Mouse (Mus musculus) spleen, adult 2 months (tissue): ENCODE measurements around the gene Cadm1. TPM values are rescaled to one million over a fixed set of nuclear protein-coding genes. Genes with fewer than 3 reads are reported as not detected.

Experiments used
- DNase-seq, 2 experiments: peaks; one replicate each; pipeline versions ENCODE4 v3.0.0 to v3.0.0-alpha.2; 2012 to 2021; ENCODE audit warnings: low spot score in 2 of 2, low read depth in 1 of 2
- H3K27ac ChIP-seq: fragments of 200-500 bp; 2 replicates; pipeline ENCODE4 v1.5.1; 2012; ENCODE audit warnings: low read length, inconsistent platforms; ENCODE audit not compliant: insufficient read depth
- H3K27me3 ChIP-seq: fragments of 200-500 bp; 2 replicates; pipeline ENCODE4 v1.6.1; 2012; ENCODE audit warnings: mild to moderate bottlenecking, moderate library complexity, low read length, inconsistent platforms; ENCODE audit not compliant: control insufficient read depth, insufficient read depth
- H3K36me3 ChIP-seq: fragments of 200-500 bp; 2 replicates; pipeline ENCODE4 v1.6.1; 2012; ENCODE audit warnings: mild to moderate bottlenecking, low read length, inconsistent platforms; ENCODE audit not compliant: control insufficient read depth, insufficient read depth
- H3K4me1 ChIP-seq: fragments of 200-500 bp; 2 replicates; pipeline ENCODE4 v1.6.1; 2011; ENCODE audit warnings: inconsistent platforms; ENCODE audit not compliant: control insufficient read depth, insufficient read depth, insufficient read length
- H3K4me3 ChIP-seq: fragments of 200-500 bp; 2 replicates; pipeline ENCODE4 v1.5.1; 2011; ENCODE audit warnings: mild to moderate bottlenecking, inconsistent platforms; ENCODE audit not compliant: insufficient read depth, insufficient read length; ENCODE audit errors: extremely low read depth
- CTCF ChIP-seq: fragments of 200-500 bp; IDR thresholded peaks from 2 replicates; pipeline ENCODE4 v1.5.1; 2011; ENCODE audit warnings: mild to moderate bottlenecking, inconsistent platforms; ENCODE audit not compliant: insufficient read depth, insufficient read length, insufficient replicate concordance; ENCODE audit errors: extremely low read depth
- POLR2A ChIP-seq: fragments of 200-500 bp; IDR thresholded peaks from 2 replicates; pipeline ENCODE4 v1.6.1; 2011; ENCODE audit warnings: low read depth, low read length, inconsistent platforms
- WGBS: fragments of 180-500 bp; shearing (Covaris S2); methylation state at CpG from one replicate; pipeline ENCODE4 v1.1.7; 2018; 5-methylcytosine and 5-hydroxymethylcytosine counted together
- polyA plus RNA-seq: library from polyadenylated mRNA; depleted of rRNA; stranded (reverse); fragments of >200 nt; gene quantifications from 2 replicates; pipeline ENCODE4 v1.2.3, GENCODE M21; 2012

Gene Cadm1
- polyA plus RNA-seq, 1 experiment, result 13.0 TPM

DNA sequence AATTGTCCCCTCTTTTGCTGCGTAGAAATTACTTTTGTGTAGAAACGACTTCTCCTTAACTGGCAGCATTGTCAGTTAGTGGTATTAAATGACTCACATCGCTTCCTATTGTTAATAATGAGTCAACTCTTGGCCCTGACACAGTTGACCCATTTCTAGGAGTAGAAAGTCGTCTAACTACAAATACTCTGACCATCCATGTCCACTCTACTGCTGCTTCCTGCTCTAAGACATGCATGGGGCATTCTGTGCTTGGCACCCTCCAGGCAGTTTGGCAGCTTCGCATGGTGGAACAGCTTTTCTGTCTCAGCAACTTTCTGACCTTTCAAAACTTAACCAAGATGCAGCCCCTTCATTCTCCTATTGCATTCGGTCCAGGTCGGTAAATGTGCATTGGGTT, 215.7 kb downstream of the Cadm1 start:
- TF ChIP-seq CTCF, result no peak
- H3K4me3 ChIP-seq, result no peak overlapping the region
- no peak for DNase-seq
- H3K27me3 ChIP-seq, result no peaks in the 10 kb centered on the region
- 84% methylated on average over 7 of the region's 7 CpGs for WGBS
- H3K36me3 ChIP-seq, result no peaks in the 10 kb centered on the region
- H3K4me1 ChIP-seq, result no peaks in the 10 kb centered on the region
- no peak overlapping the region for H3K27ac ChIP-seq

DNA sequence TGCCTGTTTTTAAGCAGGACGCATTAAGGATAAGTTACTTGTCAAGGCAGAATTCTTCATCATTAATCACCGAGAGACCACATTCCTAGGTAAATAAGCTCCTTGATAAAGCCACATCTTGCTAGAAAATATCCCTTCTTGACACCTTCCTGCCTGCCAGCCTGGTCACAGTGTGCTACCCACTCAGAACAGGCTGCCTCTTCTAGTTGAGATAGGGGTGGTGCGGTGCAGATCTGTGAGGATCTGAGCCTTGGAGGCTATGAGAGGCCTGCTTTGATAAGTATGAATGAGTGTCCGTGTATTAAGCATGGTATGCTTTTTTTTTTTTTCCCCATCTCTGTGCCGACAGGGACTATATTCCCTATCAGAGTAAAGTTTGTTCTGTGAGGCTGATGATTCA, 219.2 kb downstream of the Cadm1 start:
- no peak for DNase-seq
- Histone ChIP-seq H3K27ac (no peak overlapping the region), H3K4me3 (no peak overlapping the region), H3K36me3 (no peaks in the 10 kb centered on the region), H3K27me3 (no peaks in the 10 kb centered on the region), H3K4me1 (no peaks in the 10 kb centered on the region)
- no peak for TF ChIP-seq CTCF
- no peak for TF ChIP-seq POLR2A
- WGBS, result 88% methylated on average over 5 of the region's 5 CpGs

DNA sequence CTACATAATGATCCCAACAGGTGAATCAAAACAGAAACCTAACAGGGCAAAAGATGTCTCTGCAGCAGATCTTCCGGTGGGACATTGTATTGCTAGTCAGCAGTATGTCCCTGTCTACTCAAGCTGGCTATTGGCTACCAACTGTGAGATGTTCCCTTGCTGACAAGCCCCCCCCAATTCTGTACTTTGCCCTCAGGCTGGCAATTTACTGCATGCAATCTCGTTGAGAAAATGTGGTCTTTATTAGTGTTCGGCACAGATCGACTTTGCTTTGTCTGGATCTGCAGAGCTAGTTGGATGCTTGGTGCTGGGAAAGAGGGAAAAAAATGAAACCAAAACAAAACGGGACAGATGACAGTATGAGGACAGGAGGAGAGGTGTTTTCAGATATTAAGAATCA, 222.5 kb downstream of the Cadm1 start:
- Histone ChIP-seq H3K27me3 (no peaks in the 10 kb centered on the region), H3K4me1 (no peaks in the 10 kb centered on the region), H3K27ac (no peak overlapping the region), H3K36me3 (no peaks in the 10 kb centered on the region), H3K4me3 (no peak overlapping the region)
- DNase-seq, result no peak
- TF ChIP-seq POLR2A (no peak), CTCF (no peak)
- WGBS, result 86% methylated on average over 5 of the region's 5 CpGs

DNA sequence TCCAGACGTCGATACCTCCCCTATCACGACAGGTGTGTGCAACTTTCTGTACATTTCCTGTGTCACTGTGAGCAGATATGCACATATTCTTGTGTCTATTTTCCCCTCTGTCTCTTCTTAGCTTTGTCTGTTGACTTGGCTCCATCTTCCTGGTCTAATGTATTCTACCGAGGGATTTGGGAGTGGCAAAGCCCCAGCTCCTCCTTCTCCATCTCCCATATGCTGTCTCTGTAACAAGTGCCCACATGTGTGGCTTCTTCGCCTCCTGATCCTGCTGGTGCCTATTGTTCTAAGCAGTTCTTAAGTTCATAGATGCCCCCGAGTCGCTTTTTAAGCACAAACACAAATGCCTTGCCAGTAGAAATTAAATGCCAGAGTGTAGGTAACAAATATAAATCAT, 223.2 kb downstream of the Cadm1 start:
- no peak overlapping the region for H3K4me3 ChIP-seq
- DNase-seq, result no peak
- TF ChIP-seq CTCF (no peak), POLR2A (no peak)
- H3K27ac ChIP-seq, result no peak overlapping the region
- no peaks in the 10 kb centered on the region for H3K27me3 ChIP-seq
- WGBS, result 81% methylated on average over 7 of the region's 7 CpGs
- no peaks in the 10 kb centered on the region for H3K36me3 ChIP-seq
- H3K4me1 ChIP-seq, result no peaks in the 10 kb centered on the region

DNA sequence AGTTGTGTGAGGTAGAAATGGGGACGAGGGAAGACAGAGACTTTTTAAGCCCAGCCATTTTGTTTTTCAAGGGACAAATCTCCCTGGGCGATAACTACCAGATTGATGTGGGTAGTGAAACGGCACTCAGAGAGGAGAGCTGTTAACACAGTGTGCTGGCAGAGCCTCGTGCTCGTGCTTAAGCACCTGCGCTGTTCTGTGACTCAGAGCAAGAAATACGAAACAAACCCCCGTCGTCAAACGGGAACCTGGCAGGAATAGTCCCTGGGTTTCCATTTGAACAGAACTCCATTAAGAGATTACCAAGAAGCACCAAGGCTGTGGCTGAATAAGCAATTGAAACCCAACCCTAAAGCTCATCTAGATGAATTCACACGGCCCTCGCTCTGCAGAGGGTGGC, 225.1 kb downstream of the Cadm1 start:
- H3K36me3 ChIP-seq, result no peaks in the 10 kb centered on the region

DNA sequence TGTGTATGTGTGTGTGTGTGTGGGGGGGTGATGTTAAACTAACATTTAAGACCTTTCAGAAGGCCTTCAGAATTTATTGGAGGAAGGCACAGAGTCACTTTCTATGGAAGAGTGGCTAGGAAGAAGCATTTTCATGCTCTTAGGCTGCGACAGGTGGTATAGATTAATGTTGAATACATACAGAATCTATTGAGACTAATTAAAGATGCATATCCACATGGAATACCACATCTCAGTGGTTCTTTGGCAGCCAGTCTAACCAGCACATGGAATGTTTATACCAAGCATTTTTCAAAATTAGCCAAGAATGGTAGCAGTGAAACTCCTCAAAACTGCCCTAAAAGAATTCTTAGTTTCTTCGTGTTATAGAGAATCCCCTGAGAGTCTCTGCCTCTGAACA, 227.8 kb downstream of the Cadm1 start:
- 91% methylated on average over 2 of the region's 2 CpGs for WGBS
- no peaks in the 10 kb centered on the region for H3K4me1 ChIP-seq
- H3K4me3 ChIP-seq, result no peak overlapping the region
- H3K36me3 ChIP-seq, result no peaks in the 10 kb centered on the region
- TF ChIP-seq POLR2A (no peak), CTCF (no peak)
- H3K27me3 ChIP-seq, result no peaks in the 10 kb centered on the region
- H3K27ac ChIP-seq, result no peak overlapping the region
- DNase-seq, result no peak

More for the DNA sequence above, 225.1 kb downstream of the Cadm1 start:
- DNase-seq, result no peak
- H3K4me3 ChIP-seq, result no peak overlapping the region
- 87% methylated on average over 12 of the region's 12 CpGs for WGBS
- no peaks in the 10 kb centered on the region for H3K27me3 ChIP-seq
- H3K4me1 ChIP-seq, result no peaks in the 10 kb centered on the region
- TF ChIP-seq POLR2A (no peak), CTCF (no peak)
- no peak overlapping the region for H3K27ac ChIP-seq

DNA sequence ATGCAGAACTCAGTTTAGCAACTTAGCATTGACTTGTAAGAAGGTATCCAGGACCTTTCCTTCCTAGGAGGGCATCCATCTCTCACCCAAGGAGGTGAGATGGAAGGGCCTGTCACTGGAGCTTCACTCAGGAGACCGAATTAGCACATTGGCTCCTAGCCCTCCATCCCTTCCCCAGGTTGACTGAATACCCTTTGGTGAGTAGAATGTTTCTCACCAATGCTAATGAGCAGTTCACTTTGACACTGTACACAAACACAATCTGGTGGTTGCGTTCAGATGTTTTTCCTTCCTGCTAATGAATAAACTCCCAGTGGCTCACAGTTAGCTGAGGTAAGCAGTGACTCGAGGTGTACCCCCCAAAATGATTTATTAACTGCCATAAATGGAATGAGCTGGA, 228.3 kb downstream of the Cadm1 start:
- Histone ChIP-seq H3K4me1 (no peaks in the 10 kb centered on the region), H3K4me3 (no peak overlapping the region), H3K27me3 (no peaks in the 10 kb centered on the region), H3K27ac (no peak overlapping the region), H3K36me3 (no peaks in the 10 kb centered on the region)
- no peak for DNase-seq
- TF ChIP-seq CTCF (no peak), POLR2A (no peak)
- WGBS, result 66% methylated on average over 3 of the region's 3 CpGs
